Mouse (Mus musculus) neural tube, embryonic 13.5 days (tissue): ENCODE results near the gene Scfd2. TPM values are rescaled to one million over a fixed set of nuclear protein-coding genes. Genes with fewer than 3 reads are reported as not detected.

Source experiments
- ATAC-seq: fragments of 200-750 bp; cut with Nextera tagmentation; 2 replicates; pipeline ENCODE4 v1.8.0; 2017; ENCODE audit warnings: low read depth, mild to moderate bottlenecking, moderate TSS enrichment, moderate library complexity
- H3K27ac ChIP-seq: fragments of 300-500 bp; sonication (generic); replicated peaks from 2 replicates; pipeline ENCODE4 v1.5.1; 2015; ENCODE audit warnings: moderate library complexity, mild to moderate bottlenecking, inconsistent platforms
- H3K27me3 ChIP-seq: fragments of 300-500 bp; sonication (generic); 2 replicates; pipeline ENCODE4 v1.6.1; 2015; ENCODE audit warnings: mild to moderate bottlenecking, inconsistent platforms
- H3K36me3 ChIP-seq: fragments of 300-500 bp; sonication (generic); 2 replicates; pipeline ENCODE4 v1.6.1; 2015; ENCODE audit warnings: mild to moderate bottlenecking, inconsistent platforms
- H3K4me1 ChIP-seq: fragments of 300-500 bp; sonication (generic); replicated peaks from 2 replicates; pipeline ENCODE4 v1.6.1; 2015; ENCODE audit warnings: inconsistent platforms
- H3K4me2 ChIP-seq: fragments of 300-500 bp; sonication (generic); 2 replicates; pipeline ENCODE4 v1.6.1; 2015; ENCODE audit warnings: inconsistent platforms, mild to moderate bottlenecking, moderate library complexity
- H3K4me3 ChIP-seq: fragments of 300-500 bp; sonication (generic); 2 replicates; pipeline ENCODE4 v1.5.1; 2015; ENCODE audit warnings: mild to moderate bottlenecking, inconsistent platforms
- H3K9ac ChIP-seq: fragments of 300-500 bp; sonication (generic); 2 replicates; pipeline ENCODE4 v1.6.1; 2015; ENCODE audit warnings: moderate library complexity, mild to moderate bottlenecking, inconsistent platforms
- H3K9me3 ChIP-seq: fragments of 300-500 bp; sonication (generic); 2 replicates; pipeline ENCODE4 v1.6.1; 2016; ENCODE audit warnings: inconsistent platforms
- WGBS: fragments of 180-500 bp; shearing (Covaris S2); methylation state at CpG from one replicate; pipeline ENCODE4 v1.1.7; 2015; 5-methylcytosine and 5-hydroxymethylcytosine counted together
- polyA plus RNA-seq: library from polyadenylated mRNA; unstranded; fragments of >200 nt; fragmentation: Nextera tagmentation; extraction: Ambion mirVana; gene quantifications from 2 replicates; pipeline ENCODE4 v1.2.1, GENCODE M21; 2015

Scfd2 gene
- polyA plus RNA-seq, 1 experiment from 2014 or later, result 17.2 TPM

DNA sequence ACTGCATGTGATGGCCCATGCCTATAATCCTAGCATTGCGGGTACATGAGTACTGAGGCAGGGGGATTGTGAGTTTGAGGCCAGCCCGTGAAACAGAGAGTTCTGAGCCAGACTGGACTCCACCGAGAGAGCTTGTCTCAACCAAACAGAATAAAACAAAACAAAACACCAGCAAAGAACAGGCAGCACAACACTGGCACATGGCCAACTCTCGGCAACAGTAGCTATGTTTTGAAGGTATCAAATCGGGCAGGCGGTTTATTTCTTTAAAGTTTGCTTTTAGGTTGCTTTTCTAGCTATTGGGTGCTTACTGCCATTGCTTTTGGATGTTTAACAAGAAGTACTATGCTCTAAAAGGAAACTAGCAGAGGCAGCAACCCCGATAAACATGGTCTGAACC, 251.9 kb downstream of the Scfd2 start:
- H3K27ac ChIP-seq, result no peak overlapping the region
- no peaks in the 10 kb centered on the region; the same call in 1 of the 2 replicates for H3K27me3 ChIP-seq
- H3K9me3 ChIP-seq, result no peaks in the 10 kb centered on the region
- H3K4me2 ChIP-seq, result no peak overlapping the region
- ATAC-seq, result no peak
- no peaks in the 10 kb centered on the region for H3K36me3 ChIP-seq
- H3K9ac ChIP-seq, result no peak overlapping the region
- 81% methylated on average over 7 of the region's 7 CpGs for WGBS
- H3K4me1 ChIP-seq, result peaks cover 9% of the 10 kb centered on the region
- H3K4me3 ChIP-seq, result no peak overlapping the region

DNA sequence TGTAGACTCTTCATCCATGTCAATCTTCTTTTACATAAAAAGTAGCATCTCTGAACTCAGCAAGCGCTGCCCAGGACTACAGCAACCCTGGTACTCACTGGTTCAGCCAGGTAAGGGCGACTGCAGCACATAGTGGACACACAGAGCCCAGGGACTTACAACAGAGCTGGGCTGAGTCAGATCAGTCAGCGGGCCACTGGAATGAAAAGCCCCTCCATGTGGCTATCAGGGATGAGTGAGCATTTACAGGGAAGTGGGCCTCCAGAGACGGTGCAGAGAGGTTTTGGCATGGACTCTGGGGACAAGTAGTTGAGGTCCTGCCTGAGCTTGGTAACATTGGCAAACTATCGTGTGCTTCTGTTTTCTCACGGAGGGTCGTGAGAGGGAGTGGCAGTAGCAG, 253.1 kb downstream of the Scfd2 start:
- Histone ChIP-seq H3K27ac (no peak overlapping the region), H3K27me3 (no peaks in the 10 kb centered on the region; the same call in 1 of the 2 replicates), H3K4me2 (no peak overlapping the region), H3K4me1 (peaks cover 9% of the 10 kb centered on the region), H3K36me3 (no peaks in the 10 kb centered on the region), H3K9ac (no peak overlapping the region), H3K4me3 (no peak overlapping the region), H3K9me3 (no peaks in the 10 kb centered on the region)
- no peak for ATAC-seq
- WGBS, result 80% methylated on average over 7 of the region's 7 CpGs

DNA sequence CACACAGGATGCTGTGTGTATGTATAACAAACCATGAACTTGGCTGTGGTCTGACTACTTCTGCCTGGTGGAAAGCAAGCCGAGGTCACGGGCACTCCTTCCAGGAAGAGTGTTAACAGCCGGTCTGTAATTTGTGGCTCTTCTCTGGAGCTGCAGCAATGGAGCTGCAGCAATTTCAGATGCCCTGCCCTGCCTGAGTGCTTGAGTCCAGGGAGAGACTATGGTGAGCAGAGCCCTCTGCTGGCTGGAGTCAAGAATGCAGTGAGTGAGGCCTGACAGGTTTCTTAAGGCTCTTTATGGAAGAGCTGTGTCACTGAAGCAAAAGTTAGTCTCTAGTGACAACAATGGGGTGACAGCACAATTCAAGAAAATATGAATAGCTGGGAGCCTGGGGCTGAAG, 253.8 kb downstream of the Scfd2 start:
- peaks cover 9% of the 10 kb centered on the region for H3K4me1 ChIP-seq
- peak overlapping the region; percentile 47; the same call in 1 of the 2 replicates for H3K9ac ChIP-seq
- 3% methylated on average over 3 of the region's 3 CpGs for WGBS
- H3K4me3 ChIP-seq, result no peak overlapping the region
- no peaks in the 10 kb centered on the region for H3K36me3 ChIP-seq
- H3K9me3 ChIP-seq, result no peaks in the 10 kb centered on the region
- no peaks in the 10 kb centered on the region; the same call in 1 of the 2 replicates for H3K27me3 ChIP-seq
- ATAC-seq, result peak; percentile 86
- H3K4me2 ChIP-seq, result 0 out of 2 replicates have a peak overlapping the region, but pooled peaks have one; percentile 20
- H3K27ac ChIP-seq, result no peak overlapping the region

DNA sequence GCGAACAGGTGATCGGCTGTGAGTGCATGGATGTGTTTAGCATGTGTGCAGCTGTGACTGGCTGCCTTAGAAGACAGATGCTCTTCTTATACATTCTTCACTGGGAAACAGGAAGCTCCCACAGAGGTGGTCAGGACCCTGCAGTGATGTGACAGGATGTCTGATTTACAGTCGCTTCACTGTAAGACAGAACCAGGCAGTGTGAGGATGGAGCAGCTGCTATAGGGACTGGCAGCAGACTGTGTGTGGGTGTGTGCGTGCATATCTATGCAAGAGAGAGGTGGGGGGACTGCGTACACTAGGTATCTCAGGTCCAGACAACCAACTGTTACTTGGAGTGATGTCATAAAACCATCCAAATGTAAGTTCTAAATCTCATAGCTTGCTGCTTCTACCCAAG, 254.3 kb downstream of the Scfd2 start:
- ATAC-seq, result peak; percentile 79
- 72% methylated on average over 5 of the region's 5 CpGs for WGBS
- H3K4me3 ChIP-seq, result no peak overlapping the region

DNA sequence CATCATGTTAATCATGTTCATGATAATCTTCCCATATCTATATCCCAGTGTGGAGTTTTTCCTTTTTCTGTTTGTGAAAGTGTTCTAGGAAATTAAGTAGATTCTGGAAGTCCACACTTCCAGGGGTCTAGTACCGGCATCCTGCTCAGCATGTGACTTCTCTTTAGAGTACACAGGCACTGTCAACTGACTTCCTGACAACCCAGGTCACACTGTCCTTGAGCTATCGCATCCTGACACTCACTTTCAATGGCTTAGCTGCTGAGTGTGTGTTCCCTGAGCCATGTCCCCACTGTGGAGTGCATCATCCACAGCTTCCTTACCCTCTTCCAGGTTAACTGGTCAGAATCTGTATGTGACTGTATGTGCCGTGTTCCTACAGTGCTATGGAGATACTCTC, 258.2 kb downstream of the Scfd2 start:
- WGBS, result 85% methylated on average over 3 of the region's 3 CpGs
- Histone ChIP-seq H3K9ac (no peak overlapping the region), H3K27me3 (no peaks in the 10 kb centered on the region), H3K4me1 (peaks cover 9% of the 10 kb centered on the region), H3K4me2 (no peak overlapping the region), H3K36me3 (no peaks in the 10 kb centered on the region), H3K27ac (no peak overlapping the region), H3K4me3 (no peak overlapping the region), H3K9me3 (no peaks in the 10 kb centered on the region)
- ATAC-seq, result no peak

More for the DNA sequence above, 254.3 kb downstream of the Scfd2 start:
- H3K36me3 ChIP-seq, result no peaks in the 10 kb centered on the region
- no peaks in the 10 kb centered on the region for H3K9me3 ChIP-seq
- H3K27ac ChIP-seq, result no peak overlapping the region
- H3K27me3 ChIP-seq, result no peaks in the 10 kb centered on the region; the same call in 1 of the 2 replicates
- H3K4me1 ChIP-seq, result peaks cover 9% of the 10 kb centered on the region
- H3K4me2 ChIP-seq, result 0 out of 2 replicates have a peak overlapping the region, but pooled peaks have one; percentile 20
- peak overlapping the region; percentile 47; the same call in 1 of the 2 replicates for H3K9ac ChIP-seq

DNA sequence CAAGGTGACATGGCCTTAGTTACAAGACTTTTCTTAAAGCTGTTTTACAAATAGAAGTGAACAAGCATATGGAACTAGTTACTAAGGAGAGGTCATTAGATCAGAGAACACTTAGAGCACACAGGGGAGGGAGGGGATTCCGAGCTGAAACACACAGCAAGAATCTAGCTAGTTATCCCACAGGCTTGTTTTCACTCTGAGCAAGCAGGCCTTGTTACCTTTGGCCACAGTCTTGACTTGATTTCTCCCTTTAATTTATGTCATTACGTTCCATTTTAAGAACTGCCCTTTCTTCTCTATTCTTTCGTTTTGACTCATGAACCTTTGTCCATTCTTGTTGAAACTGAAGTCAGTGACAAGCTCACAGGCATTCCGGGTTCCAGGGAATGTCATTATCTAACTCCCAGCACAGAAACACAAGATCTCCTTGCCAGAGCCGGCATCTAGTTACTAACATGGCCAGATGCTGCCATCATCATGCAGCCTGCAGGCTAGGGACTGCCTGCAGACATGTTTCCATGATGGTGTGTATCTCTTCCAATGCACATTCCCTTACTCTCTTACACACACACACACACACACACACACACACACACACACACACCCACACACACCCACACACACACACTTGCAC, 263.7 kb downstream of the Scfd2 start:
- Histone ChIP-seq H3K27me3 (no peaks in the 10 kb centered on the region), H3K27ac (no peak overlapping the region), H3K9ac (no peak overlapping the region), H3K36me3 (no peaks in the 10 kb centered on the region), H3K4me1 (peaks cover 16% of the 10 kb centered on the region), H3K9me3 (no peaks in the 10 kb centered on the region), H3K4me2 (no peak overlapping the region), H3K4me3 (no peak overlapping the region)
- 52% methylated on average over 5 of the region's 5 CpGs for WGBS
- ATAC-seq, result no peak

DNA sequence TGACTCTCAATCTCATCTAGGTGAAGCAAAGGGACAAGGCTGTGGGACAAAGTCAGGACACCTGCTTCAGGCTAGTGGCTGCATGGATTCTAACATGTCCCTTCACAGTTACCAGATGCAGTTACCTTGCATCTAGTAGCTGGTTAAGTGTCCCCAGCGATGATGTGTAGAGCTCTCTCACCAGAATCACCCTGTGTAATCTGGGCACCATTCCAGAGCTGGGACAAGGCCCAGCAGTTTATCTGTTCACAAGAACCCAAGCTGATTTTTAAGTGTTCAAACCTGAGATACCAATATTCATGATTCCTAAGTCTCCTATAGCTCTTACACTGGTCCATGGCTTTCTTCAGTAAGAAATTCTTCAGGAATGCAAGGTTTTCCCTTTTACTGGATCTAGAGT, 264.4 kb downstream of the Scfd2 start:
- Histone ChIP-seq H3K4me3 (no peak overlapping the region), H3K27ac (no peak overlapping the region), H3K4me2 (no peak overlapping the region), H3K27me3 (no peaks in the 10 kb centered on the region), H3K9ac (no peak overlapping the region), H3K9me3 (no peaks in the 10 kb centered on the region), H3K36me3 (no peaks in the 10 kb centered on the region), H3K4me1 (peaks cover 16% of the 10 kb centered on the region)
- ATAC-seq, result no peak
- 81% methylated on average over 1 of the region's 1 CpGs for WGBS

DNA sequence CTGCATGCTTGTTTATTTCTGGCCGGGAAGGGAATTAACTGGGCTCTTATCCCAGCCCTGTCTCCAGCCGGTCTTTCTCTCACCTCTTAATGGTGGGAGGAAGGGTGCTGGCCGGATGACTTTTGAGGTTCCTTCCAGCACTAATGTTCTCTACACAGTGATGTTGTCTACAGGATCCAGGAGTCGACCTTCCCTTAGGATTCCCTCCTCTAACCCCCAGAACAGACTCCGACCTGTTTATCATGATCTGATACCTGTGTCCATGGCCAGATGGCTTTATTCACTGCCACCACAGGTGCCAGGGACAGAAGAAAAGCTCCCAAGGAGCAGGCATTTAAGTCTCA, 265.1 kb downstream of the Scfd2 start:
- Histone ChIP-seq H3K27me3 (no peaks in the 10 kb centered on the region), H3K36me3 (no peaks in the 10 kb centered on the region), H3K4me3 (no peak overlapping the region), H3K4me2 (no peak overlapping the region), H3K9me3 (no peaks in the 10 kb centered on the region), H3K4me1 (peaks cover 16% of the 10 kb centered on the region), H3K27ac (no peak overlapping the region), H3K9ac (no peak overlapping the region)
- 62% methylated on average over 5 of the region's 5 CpGs for WGBS
- no peak for ATAC-seq

DNA sequence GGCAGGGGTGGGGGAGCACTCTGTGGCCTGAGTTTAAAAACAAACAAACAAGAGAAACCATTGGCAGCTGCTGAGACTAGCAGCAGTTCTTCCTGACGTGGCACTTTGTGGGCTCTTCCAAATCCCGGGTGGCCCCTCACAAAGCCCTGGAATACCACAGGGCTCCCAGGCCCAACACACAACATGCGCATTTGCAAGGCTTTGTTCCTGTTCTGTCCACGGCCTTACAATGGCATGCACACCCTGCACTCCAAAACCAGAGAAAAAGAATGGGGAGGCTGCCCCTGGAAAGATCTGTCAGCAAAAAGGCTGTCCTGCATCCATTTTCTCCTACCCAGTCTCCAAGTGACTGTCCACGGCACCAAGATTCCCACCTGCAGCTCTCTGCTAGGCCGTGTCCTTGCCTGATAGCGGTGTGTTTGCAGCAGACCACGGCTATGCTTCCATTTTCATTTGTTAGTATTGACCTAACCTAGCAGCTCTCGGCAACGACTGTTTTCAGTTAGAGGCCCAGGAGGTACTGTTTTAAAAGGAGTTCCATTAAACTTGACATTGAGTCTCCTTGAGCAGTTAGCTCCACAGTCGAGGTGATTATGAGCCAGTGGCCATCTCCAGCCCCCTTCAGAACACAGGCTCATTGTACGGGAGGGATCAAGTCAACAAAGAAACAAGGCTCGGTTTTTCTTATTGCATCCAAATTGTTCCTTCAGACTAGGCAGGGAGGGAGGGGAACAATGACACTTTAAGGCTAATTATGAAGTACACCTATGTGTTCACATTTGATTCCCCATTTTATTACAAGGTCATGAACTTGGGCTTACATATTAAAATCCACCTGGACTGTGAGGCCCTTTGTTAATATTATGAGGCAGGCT, 265.7 kb downstream of the Scfd2 start:
- Histone ChIP-seq H3K4me2 (no peak overlapping the region), H3K9ac (no peak overlapping the region), H3K36me3 (no peaks in the 10 kb centered on the region), H3K4me1 (peaks cover 21% of the 10 kb centered on the region), H3K4me3 (no peak overlapping the region), H3K9me3 (no peaks in the 10 kb centered on the region), H3K27ac (peak overlapping the region; percentile 30), H3K27me3 (no peaks in the 10 kb centered on the region)
- no peak for ATAC-seq
- 45% methylated on average over 13 of the region's 13 CpGs for WGBS

DNA sequence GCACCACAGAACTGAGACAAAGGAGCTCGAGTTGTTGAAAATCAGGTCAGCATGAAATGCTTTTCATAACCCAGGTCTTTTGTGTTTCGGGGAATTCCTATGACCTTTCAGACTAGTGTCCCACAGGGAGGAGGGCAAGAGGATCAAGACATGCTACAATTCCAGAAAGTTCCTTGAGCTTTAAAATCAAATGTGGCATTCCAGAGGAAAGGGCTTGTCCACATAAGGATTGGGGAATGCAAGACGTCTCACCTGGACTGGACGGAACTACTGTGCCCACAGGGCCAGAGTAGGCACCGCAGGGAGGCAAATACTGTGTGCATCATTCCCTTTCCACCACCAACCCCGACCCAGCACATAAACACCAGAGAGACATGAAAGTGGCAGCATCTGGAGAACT, 266.4 kb downstream of the Scfd2 start:
- peaks cover 28% of the 10 kb centered on the region for H3K4me1 ChIP-seq
- H3K27me3 ChIP-seq, result no peaks in the 10 kb centered on the region
- 72% methylated on average over 6 of the region's 6 CpGs for WGBS
- H3K36me3 ChIP-seq, result no peaks in the 10 kb centered on the region
- H3K9me3 ChIP-seq, result no peaks in the 10 kb centered on the region
- H3K4me2 ChIP-seq, result no peak overlapping the region
- no peak overlapping the region for H3K4me3 ChIP-seq
- H3K9ac ChIP-seq, result no peak overlapping the region
- no peak for ATAC-seq
- no peak overlapping the region for H3K27ac ChIP-seq

DNA sequence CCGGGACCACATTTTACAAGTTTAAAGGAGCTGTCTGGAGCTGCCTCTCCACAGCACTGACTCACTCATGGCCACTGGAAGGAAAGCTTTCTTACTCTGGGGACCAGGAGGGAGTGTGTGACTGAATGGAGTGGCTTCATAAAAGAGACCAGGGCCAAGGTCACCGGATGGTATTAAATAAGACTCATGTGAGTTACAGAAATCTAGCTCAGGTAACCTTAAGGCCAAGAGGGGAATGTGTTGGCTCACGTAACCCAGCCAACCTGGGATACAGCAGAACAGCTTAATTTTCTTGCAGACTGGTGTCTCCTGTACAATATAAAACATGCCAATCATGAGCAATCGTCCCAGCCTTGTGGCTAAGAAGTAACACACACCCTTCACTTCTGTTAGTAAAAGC, 267.0 kb downstream of the Scfd2 start:
- Histone ChIP-seq H3K4me2 (no peak overlapping the region), H3K36me3 (no peaks in the 10 kb centered on the region), H3K27ac (no peak overlapping the region), H3K27me3 (no peaks in the 10 kb centered on the region), H3K9me3 (no peaks in the 10 kb centered on the region), H3K4me1 (peaks cover 31% of the 10 kb centered on the region), H3K4me3 (no peak overlapping the region), H3K9ac (no peak overlapping the region)
- no peak for ATAC-seq
- 89% methylated on average over 4 of the region's 4 CpGs for WGBS

DNA sequence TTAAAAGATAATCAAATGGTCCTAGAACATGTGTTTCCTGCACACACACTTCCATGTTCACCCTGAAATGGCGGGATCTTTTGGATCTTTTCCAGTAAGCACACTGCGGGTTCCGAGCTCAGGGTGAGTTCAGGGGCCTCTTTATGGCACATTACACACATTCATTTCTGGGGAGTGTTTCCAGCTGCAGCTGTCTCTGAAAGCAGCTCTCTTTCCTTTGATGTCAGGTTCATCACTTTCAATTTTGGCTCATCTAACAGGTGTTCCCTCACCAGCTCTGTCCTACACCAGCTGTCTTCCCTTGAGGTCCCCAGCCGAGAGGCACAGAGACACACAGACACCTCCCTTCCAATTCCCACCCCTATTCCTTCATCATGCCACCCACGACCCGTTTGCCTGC, 270.5 kb downstream of the Scfd2 start:
- Histone ChIP-seq H3K27ac (peak overlapping the region; percentile 46; the same call in 1 of the 2 replicates), H3K36me3 (no peaks in the 10 kb centered on the region), H3K9me3 (no peaks in the 10 kb centered on the region), H3K27me3 (no peaks in the 10 kb centered on the region), H3K4me2 (no peak overlapping the region), H3K4me1 (peaks cover 31% of the 10 kb centered on the region), H3K4me3 (no peak overlapping the region), H3K9ac (no peak overlapping the region)
- WGBS, result 23% methylated on average over 6 of the region's 6 CpGs
- ATAC-seq, result no peak
